Mouse (Mus musculus) thymus, postnatal 25 days (tissue): ENCODE measurements around the gene Trp53i13.

Experiments
- DNase-seq: peaks from one replicate; pipeline ENCODE4 v3.0.0; 2022

Trp53i13 gene

DNA sequence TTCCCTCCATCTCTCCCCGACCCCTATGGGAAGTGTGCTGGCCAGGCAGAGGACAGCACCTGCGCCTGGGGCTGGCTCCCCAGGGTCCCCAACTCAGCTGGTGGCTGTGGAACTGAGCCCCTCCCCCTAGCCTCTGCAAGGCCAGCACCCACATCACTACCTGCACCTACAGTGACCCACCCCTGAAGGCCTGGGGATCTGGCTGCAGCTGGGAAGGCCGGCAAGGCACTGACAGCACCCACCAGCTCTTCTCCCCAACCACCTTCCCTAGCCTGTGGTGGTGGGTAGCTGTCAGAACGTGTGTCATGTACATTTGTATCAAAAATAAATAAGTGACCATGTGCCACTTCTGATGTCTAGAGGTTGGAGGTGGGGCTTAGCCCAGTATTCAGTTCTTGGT is 8.4 kb downstream of the Trp53i13 start:
- DNase-seq = no peak

DNA sequence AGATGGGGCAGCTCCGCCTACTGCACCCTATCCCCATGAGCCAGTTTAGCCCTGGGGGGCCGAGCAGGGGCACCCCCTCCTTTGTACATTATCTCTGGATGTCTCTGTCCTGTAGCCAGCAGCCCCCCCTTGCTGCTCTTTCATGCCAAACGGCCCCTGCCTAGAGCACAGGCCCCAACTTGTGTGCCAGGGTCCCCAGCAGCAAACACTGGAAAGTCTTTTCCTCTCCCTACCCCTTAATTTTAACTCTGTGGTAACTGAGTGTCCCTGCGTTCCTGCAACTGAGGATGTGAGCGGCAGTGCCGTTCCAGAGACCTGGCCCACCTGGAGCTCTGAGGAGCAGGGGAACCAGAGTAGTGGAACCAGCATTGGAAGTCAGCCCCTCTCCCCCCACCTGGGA is 8.8 kb downstream of the Trp53i13 start:
- no peak for DNase-seq

DNA sequence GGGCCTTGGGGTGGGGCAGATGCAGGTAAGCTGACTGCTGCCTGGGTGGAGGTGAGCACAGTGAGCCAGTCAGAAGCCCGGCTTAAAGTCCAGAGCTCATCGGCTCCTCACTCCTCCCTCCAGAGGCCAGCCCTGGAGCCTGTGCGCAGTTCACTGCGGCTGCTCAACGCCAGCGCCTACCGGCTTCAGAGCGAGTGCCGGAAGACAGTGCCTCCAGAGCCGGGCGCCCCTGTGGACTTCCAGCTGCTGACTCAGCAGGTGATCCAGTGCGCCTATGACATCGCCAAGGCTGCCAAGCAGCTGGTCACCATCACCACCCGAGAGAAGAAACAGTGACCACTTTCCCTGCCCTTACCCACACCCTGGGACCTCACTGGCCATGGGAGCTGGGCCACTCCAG is 9.5 kb downstream of the Trp53i13 start:
- no peak for DNase-seq

DNA sequence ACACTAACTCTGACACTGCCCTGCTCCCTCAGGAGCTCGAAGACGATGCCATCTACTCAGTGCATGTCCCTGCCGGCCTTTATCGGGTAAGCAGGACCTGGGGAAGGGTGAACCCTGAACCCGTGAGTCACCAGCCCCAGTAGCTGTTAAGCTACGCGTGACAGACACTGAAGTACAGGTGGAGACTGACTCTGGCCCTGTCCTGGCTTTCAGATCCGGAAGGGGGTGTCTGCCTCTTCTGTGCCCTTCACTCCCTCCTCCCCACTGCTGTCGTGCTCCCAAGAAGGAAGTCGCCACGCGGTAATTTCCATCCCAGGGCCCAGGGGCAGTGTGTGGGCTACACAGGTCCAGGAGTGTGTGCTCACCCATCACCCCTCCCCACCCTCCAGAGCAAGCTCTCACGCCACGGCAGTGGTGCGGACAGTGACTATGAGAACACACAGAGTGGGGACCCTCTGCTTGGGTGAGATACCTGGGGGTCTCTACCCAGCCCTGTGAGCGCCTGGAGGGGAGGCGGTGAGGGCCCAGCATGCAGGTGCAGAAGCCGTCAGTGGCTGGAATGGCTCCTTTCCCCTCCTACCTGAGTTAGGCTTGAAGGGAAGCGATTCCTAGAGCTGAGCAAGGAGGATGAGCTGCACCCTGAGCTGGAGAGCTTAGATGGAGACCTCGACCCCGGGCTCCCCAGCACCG is 10.3 kb downstream of the Trp53i13 start:
- DNase-seq = no peak

DNA sequence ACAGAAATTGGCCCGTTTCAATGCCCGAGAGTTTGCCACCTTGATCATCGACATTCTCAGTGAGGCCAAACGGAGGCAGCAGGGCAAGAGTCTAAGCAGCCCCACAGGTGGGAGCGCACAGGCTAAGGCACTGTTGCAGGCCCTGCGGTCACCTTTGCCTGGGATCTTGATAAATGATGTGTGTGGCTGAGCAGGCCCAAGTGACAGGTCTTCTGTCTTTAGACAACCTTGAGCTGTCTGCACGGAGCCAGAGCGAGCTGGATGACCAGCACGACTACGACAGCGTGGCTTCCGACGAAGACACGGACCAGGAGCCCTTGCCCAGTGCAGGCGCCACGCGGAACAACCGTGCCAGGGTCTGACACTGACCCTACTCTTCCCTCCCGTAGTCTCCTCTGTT is 11.4 kb downstream of the Trp53i13 start:
- no peak for DNase-seq

DNA sequence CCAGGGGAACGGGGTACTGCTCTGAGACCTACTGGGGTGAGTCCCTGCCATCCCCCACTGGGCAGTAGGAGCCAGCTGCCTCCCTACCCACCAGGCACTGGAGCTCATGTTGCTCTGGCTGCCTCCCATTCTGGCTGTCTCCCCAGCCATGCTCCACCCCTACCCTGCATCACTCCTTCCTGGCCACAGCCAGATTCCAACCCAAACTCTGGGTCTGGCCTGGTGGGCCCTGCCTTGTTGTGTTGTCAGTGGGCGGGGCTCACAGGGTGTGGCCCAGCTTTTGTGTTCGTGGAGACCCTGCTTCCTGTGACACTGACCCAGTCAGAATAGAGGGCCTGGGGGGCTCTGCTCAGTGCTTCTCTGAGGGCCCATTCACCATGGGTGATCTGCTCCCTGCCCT is 12.3 kb downstream of the Trp53i13 start:
- no peak for DNase-seq

DNA sequence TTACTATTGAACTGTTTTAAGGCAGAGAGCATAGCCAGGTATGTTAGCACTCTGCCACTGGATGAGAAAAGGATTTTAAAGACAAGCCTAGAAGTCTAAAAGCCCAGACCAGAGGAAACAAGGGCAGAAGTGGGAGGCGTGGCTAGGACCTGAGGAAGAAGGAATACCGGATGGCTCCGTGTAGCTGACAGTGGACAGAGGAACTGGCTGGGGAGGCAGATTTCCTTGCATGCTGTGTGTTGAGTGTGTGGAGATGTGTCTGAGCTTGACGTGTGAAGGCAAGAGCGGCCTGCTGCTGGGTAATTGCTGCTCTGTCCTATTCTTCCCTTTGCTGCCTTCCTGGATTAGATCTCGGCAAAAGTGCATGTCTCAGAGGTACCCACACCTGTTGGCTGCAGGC is 13.3 kb downstream of the Trp53i13 start:
- DNase-seq = no peak

DNA sequence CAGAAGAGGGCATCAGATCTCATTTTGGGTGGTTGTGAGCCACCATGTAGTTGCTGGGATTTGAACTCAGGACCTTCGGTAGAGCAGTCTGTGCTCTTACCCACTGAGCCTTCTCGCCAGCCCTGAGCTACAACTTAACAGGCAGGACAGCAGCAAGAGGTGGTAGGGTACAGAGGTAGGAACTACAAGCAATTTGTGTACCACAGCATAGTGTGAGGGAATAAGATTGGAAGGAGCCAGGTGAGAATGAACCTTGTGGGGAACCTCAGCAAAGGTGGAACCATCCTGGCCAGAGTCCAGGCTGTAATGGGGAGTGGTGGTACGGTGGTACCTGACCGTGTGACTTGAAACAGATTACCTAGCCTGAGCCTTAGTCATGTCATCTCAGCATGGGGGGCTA is 13.8 kb downstream of the Trp53i13 start:
- no peak for DNase-seq

DNA sequence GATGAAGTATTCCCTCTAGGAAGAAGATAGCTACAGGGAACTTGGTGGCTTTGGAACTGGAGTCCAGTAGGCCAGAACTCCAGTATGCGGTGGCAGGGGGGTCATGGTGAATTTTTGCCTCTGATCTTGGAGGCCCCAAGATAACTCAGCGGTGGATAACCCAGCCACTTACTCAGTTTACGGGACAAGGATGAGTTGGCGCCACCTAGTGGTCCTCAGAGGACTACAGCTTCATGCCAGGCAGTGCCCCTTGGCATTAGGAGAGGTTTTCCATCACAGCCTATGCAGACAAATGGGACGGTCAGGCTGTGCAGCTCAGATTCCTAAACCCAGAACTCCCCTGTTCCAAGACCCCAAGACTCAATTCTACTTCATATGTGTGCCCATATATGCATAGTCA is 14.4 kb downstream of the Trp53i13 start:
- peak; percentile 78 for DNase-seq

DNA sequence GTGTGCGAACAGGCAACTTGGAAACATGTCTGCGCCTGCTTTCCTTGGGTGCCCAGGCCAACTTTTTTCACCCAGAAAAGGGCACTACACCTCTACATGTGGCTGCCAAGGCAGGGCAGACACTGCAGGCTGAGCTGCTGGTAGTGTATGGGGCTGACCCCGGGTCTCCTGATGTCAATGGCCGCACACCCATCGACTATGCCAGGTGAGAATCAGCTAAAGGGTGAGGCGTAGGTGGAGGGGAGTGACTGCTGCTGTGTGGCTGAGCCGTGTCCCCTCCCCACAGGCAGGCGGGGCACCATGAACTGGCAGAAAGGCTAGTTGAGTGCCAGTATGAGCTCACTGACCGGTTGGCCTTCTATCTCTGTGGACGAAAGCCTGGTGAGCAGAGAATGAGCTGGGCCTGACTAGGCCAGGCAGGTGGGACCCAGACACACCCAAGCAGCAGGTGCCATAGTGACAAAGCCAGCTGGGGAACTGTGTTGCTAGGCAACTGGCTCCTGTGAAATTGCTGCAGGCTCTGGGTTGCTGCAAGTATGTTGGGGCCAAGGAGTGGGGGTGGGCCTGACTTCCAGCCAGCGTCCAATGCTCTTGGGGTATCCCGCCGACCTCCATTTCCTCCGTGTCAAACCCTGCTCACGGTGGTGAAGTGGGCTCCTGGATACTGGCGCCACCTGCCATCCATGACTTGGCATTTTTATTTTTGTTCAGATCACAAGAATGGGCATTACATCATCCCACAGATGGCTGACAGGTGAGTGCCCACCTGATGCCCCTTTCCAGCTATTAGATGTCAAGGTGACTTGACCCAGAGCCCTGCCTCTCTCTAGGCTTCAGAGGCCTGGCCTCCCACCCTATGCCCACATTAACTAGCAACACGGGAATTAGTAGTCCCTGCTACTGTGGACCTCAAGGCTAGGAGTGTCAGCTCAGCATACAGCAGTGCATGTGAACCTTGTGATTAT is 15.1 kb downstream of the Trp53i13 start:
- DNase-seq = no peak

DNA sequence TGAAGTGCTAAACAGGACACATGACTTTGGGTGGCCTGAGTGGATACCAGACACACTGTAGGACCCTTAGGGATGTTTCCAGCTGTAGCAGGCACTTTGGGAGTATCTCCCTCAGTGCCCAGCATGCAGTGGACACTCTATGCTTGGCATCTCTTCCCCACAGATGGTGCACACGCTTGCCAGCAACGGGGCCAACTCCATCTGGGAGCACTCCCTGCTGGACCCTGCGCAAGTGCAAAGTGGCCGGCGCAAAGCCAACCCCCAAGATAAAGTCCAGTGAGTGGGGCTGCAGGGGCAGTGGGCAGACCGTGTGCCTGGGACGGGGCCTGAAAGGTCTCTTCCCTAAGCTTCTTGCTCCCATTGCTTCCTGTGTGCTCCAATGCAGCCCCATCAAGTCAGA is 16.4 kb downstream of the Trp53i13 start:
- DNase-seq = no peak

DNA sequence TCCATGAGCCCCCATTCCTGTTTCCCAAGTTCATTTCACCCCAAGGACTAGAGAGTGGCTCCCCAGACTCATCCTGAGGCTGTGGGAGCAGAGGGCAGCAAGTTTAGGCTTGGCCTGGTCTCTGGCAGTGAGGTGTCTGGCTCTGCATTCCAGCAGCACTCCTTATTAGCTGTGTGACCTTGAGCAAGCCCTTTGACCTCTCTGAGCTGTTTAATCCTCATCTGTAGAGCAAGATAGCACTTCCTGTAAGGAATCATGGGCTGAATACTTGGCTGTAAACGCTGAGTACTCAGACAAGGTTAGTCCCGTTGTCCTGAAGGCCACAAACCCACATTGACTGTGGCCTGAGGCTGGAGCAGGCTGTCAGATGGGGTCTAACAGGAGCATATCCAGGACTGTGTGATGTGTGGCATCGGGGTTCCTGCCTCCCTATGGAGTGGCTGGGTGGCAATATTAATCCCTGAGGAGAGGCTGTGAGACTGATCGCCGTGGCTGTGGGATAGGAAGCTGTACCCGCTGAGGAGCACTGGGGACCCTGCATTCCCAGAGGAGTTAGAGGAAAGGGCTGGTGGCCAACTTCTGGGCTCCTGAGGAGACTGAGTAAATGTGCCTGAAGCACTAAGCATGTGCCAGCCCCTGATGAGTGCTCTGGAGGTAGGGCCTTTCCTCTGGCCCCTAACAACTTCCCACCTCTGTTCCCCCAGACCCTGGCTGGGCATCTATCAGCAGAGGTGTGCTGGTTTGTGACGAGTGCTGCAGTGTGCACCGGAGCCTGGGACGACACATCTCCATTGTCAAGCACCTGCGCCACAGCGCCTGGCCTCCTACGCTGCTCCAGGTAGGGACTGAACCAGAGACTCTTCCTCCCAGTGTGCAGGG is 17.3 kb downstream of the Trp53i13 start:
- DNase-seq = no peak

DNA sequence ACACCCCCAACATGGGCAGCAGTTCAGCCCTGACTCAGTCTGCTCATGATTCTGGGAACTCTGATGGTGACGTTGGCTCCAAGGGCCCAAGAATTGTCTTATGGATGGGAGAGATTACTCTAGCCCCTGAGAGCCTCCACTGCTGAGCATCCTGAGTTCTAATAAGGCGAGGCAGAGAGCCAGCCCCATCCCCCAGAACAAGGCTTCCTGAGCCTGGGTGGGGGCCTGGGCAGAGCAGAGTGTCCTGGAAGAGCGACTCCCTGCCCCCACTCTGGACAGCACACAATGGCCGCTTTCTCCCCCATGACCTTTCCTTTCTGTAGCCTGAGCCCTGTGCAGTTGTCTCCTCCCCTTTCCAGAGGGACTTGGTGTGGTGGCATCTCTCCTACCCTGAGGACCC is 17.9 kb downstream of the Trp53i13 start:
- no peak for DNase-seq

DNA sequence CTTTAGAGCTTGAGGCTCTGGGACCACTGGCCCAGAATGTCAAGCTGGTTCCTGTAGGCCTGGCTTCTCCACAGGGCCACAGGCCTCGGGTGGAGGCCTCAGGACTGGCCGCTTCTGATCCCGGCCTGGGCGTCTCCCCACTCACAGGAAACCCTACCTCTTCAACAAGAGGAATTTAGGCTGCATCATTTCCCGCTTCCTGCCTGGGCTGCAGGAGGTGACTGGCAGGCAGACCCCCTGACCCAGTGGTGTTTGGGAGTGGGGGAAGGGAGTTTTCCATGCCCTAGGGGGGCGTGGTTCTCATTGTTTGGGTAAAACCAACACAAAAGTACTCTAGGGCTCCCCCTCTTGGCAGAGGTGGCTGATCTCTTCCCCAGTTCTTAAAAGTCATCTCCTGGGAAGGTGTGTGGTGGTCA is 18.4 kb downstream of the Trp53i13 start:
- peak; percentile 69 for DNase-seq

DNA sequence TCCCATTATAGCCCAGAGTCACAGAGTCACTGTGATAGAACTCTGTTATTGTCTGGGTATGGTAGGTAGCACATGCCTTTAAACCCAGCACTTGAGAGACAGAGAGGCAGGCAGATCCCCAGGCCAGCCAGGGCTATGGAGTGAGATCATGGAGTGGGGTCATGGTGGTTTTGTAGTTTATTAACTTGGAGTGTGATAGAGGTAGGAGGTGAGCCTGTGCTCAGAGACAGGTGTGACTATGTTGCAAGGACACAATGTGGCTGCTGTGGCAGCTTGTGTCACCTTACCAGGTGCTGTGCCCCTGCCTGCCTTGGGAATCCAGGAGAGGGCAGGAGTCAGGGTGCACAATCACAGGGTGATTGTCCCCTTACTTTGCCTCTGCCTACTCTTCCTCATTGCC is 20.3 kb downstream of the Trp53i13 start:
- no peak for DNase-seq

DNA sequence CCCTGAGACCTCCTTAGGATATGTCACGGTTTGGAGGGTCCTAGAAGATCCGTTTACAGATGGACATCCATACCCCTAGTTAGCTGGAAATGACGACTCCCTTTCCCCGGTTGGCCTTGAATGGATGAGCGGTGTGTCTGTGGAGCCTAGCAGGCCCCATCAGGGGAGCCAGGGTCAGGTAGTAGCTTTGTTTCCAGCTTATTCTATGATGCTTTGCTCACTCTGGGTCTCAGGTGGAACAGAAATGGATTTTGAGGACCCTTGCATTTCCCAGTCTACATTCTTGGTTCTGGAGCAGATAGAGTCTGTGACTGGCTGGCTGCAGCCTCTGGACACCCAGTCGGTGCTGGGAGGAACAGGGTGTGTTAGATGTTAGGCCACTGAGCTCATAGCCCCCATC is 21.0 kb downstream of the Trp53i13 start:
- DNase-seq = no peak

DNA sequence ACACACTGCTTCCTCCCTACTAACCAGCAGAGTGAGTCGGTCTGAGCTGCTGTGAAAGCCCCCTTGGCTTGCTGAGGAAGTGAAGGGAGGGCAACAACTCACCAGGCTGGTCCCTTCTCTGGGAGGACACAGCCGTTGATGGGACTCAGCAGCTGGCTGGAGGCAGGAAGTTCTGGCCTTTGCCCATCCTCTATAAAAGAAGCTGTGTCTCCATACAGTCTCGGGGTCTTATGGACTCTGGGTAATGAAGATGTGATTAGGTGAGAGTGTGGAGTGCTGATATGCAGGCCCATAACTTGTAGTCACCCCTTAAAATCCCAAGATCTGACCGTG is 21.5 kb downstream of the Trp53i13 start:
- DNase-seq = no peak

DNA sequence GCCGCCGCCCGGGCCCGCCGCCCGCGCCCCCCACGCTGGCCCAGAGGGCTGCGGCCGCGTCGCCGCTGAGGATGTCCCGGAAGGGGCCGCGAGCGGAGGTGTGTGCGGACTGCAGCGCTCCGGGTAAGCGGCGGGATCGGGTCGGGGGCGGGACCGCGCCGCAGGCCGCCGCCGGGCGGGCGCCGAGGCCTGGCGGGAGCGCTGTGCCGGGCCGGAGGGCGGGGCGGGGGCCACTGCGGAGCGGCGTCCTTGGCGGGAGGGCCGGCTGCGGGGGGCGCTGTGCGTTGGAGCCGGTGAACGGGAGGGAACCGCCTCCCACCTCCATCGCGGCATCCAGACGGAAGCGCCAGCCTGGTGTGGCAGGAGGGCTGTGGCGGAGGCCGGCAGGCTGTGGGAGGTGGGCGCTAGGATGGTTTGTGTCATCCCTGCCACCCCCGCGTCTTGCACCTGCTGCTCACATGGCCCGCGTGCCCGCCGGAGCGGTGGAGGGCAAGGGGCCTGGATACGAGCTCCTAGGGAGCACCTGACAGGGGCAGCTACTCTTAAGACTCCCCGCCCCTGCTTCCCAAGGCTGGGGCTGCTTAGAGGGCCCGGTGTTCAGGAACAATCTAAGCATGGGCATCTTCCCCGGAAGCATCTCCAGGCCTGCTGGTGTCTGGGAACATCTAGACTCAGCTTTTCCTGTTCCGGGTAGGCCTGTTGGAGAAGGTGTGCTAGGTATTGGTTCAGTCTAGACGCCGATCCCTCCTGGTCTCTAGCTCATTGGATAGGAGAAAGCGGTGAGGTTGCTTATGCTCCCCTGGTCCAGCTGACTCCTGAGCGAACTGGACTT is 22.1 kb downstream of the Trp53i13 start, which contains the start of gene Git1:
Gene Git1, plus strand, starts transcription at position 51 of the 832 bp plus-strand sequence.
- DNase-seq = peak; percentile 65

DNA sequence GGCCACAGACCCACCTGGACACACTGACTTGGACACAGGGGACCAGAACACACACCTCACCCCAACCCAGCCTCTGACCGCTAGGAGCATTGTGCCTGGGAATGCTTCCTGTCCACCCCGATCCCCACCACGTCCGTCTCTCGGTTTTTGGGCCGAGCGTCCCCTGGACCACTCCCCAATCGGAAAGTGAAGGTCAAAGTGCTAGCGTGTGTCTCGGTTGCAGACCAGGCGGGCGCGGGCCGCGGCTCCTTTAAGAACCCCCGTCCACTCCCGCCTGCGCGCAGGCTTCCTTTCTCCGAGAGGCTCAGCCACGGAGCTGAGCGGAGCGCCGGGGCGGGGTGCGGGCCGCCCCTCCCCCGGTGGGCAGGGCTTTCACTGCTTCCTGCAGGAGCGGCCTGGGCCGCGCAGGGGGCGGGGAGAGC is 22.9 kb downstream of the Trp53i13 start:
- DNase-seq = peak; percentile 93

DNA sequence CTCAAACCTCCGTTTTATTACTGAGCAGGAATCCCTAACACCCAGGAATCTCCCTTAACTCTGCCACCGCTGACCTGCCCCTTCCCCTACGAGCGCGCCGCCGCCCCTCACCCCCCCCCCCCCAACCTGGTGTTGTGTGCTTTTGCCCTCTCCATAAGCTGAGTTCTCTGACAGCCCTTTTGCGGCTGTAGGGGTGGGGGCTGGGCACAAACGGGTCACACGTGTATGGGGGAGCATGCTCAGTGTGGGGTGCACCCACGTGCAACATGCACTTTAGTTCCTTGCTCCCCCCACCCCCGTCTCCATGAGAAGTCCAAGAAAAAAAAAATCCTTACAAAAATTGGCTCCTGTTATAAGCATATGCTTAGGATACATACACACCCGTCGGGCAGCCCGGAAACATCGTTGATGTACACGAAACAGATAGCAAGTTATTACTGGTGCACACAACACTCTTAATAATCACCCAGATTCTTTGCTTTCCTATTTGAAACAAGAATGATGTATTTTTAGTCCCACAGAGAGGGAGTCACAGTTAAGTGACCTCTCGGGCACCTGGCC is 23.4 kb downstream of the Trp53i13 start:
- DNase-seq = peak; percentile 66

DNA sequence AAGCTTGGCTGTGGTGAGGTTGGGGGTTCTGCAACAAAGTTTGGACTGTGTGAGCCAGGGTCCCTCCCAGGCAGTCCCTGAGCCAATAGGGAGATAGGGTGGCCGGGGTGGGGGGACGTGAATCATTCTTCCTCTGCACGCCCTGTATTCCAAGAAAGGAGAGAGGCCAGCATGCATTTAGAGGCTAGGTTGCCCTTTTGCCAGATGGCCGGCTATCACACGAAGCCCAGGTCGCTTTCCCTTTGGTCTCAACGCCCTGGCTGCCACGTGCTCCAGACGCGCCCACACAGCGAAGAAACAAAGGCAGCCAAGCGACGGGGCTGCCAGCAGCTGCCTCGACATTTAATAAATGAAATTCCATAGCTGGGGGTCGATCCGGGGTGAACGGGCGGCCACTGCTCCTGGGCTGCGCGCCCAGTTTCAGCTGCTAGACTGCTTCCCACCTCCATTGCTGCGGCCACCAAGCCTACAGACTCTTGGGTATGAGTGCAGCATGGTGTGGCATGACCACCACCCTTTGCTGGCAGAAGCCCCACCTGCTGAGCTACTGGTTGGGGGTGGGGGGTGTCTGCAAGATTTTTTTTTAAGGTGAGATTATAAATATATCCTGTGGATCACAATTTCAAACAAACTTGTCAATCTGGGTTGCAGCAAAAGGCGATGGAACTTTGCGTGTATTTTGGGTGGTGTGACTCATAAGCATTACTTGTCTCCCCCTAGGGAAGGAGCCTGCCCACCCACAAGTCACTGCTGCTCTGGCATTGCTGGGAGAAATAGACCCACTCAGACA is 24.1 kb downstream of the Trp53i13 start:
- DNase-seq = peak; percentile 40
